Mouse (Mus musculus) embryonic facial prominence, embryonic 14.5 days (tissue): ENCODE measurements around the gene Smim26. TPM values are rescaled to one million over a fixed set of nuclear protein-coding genes. Genes with fewer than 3 reads are reported as not detected.
"Not testable (repeated sequence)": the region's sequence is repeated elsewhere in the genome, so short reads cannot be mapped to it uniquely, and the experiment has no call there.

Experiments used
- ATAC-seq: fragments of 200-750 bp; cut with Nextera tagmentation; 2 replicates; pipeline ENCODE4 v1.8.0; 2017; ENCODE audit warnings: low read depth, moderate number of reproducible peaks, moderate TSS enrichment
- DNase-seq: peaks from one replicate; pipeline ENCODE4 v3.0.0-alpha.2; 2015; ENCODE audit warnings: low spot score
- H3K27ac ChIP-seq: fragments of 300-500 bp; sonication (generic); replicated peaks from 2 replicates; pipeline ENCODE4 v1.5.1; 2014; ENCODE audit warnings: low read depth, mild to moderate bottlenecking, low read length, moderate library complexity
- H3K27me3 ChIP-seq: fragments of 300-500 bp; sonication (generic); replicated peaks from 2 replicates; pipeline ENCODE4 v1.6.1; 2014; ENCODE audit warnings: low read length; ENCODE audit not compliant: control insufficient read depth, insufficient read depth
- H3K36me3 ChIP-seq: fragments of 300-500 bp; sonication (generic); 2 replicates; pipeline ENCODE4 v1.6.1; 2014; ENCODE audit warnings: low read length, mixed read lengths; ENCODE audit not compliant: control insufficient read depth, insufficient read depth
- H3K4me1 ChIP-seq: fragments of 300-500 bp; sonication (generic); 2 replicates; pipeline ENCODE4 v1.6.1; 2014; ENCODE audit warnings: antibody characterized with exemption, low read length; ENCODE audit not compliant: control insufficient read depth, insufficient read depth
- H3K4me2 ChIP-seq: fragments of 300-500 bp; sonication (generic); 2 replicates; pipeline ENCODE4 v1.6.1; 2014; ENCODE audit warnings: low read depth, mild to moderate bottlenecking, low read length, moderate library complexity, mixed read lengths
- H3K4me3 ChIP-seq: fragments of 300-500 bp; sonication (generic); 2 replicates; pipeline ENCODE4 v1.5.1; 2014; ENCODE audit warnings: low read depth, mild to moderate bottlenecking, low read length
- H3K9ac ChIP-seq: fragments of 300-500 bp; sonication (generic); 2 replicates; pipeline ENCODE4 v1.6.1; 2014; ENCODE audit warnings: low read depth, mild to moderate bottlenecking, low read length, moderate library complexity, mixed read lengths
- H3K9me3 ChIP-seq: fragments of 300-500 bp; sonication (generic); 2 replicates; pipeline ENCODE4 v1.6.1; 2016; ENCODE audit warnings: low read length; ENCODE audit not compliant: control insufficient read depth
- WGBS: fragments of 180-500 bp; shearing (Covaris S2); extraction: QIAGEN DNeasy Blood & Tissue Kit; methylation state at CpG from one replicate; pipeline ENCODE4 v1.1.7; 2014; 5-methylcytosine and 5-hydroxymethylcytosine counted together
- polyA plus RNA-seq: library from polyadenylated mRNA; unstranded; fragments of >200 nt; fragmentation: Nextera tagmentation; extraction: Ambion mirVana; gene quantifications from 2 replicates; pipeline ENCODE4 v1.2.1, GENCODE M21; 2014

Gene Smim26
- polyA plus RNA-seq, 1 experiment from 2014 or later = 44.4 TPM

DNA sequence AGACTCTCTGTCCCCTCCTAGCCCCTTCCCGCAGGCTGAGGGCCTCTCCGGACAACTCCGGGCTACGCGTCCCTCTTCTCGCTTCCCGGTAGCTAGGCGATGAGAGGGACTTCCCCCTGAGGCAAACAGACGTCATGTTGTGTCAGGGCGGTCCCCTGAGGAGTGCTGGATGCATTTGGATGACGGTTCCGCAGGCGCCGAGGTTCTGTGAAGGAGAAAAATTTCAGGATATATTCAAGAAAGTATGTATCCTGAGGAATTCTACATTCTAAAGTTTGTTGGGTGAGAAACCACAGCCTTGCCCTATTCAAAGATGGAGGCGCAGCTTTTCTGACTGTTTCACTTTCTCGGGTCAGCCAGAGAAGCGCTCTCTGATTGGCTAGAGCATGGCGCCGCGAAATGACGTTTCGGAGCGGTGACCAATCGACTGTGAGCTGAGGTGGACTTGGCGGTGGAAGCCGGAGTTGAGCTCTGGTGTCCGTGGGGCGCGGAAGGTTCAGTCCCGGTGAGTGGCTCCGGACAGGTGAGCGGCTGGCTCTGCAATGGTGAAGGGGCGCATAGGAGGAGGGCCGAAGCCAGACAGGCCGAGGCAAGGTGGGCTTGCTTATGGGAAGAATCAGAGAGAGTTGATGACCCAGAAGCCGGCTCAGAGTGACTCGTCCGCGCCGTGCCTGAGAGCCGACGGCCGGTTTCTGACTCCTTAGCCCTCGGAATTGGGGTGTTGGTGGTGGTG is 37.9 kb upstream of the Smim26 start, which contains the start of gene Sec23b:
Gene Sec23b (plus strand): TSS at position 410 of the 733 bp plus-strand sequence.
- peak within 1 kb of the TSS; percentile 79 for H3K9ac ChIP-seq
- peak within 1 kb of the TSS; percentile 67 for H3K4me3 ChIP-seq
- H3K36me3 ChIP-seq = peaks cover 14% of the 10 kb centered on the region; the same call in 1 of the 2 replicates
- H3K4me2 ChIP-seq = peak within 1 kb of the TSS; percentile 68
- DNase-seq (peak; percentile 98), ATAC-seq (peak; percentile 98)
- peaks cover 8% of the 10 kb centered on the region for H3K4me1 ChIP-seq
- peak within 1 kb of the TSS; percentile 95 for H3K27ac ChIP-seq
- no peaks in the 10 kb centered on the region for H3K9me3 ChIP-seq
- H3K27me3 ChIP-seq = no peaks in the 10 kb centered on the region
- 1% methylated on average over 44 of the region's 44 CpGs for WGBS

GRCm38 (mm10) chr2:144588723-144589122 is 5.1 kb upstream of the Smim26 start:
- H3K27ac ChIP-seq = no peak overlapping the region
- H3K36me3 ChIP-seq = peaks cover 62% of the 10 kb centered on the region
- H3K27me3 ChIP-seq = no peaks in the 10 kb centered on the region
- H3K4me2 ChIP-seq = no peak overlapping the region
- no peak overlapping the region for H3K4me3 ChIP-seq
- no peak for ATAC-seq
- no peak for DNase-seq
- 0 out of 2 replicates have a peak, but pooled peaks cover 4% of the 10 kb centered on the region for H3K9me3 ChIP-seq
- H3K4me1 ChIP-seq = no peaks in the 10 kb centered on the region
- no peak overlapping the region for H3K9ac ChIP-seq
- WGBS = 80% methylated on average over 4 of the region's 4 CpGs

- not testable (repeated sequence) for DNase-seq, H3K27me3 ChIP-seq, H3K4me1 ChIP-seq, H3K27ac ChIP-seq, H3K4me2 ChIP-seq, H3K9me3 ChIP-seq, H3K9ac ChIP-seq, ATAC-seq, H3K4me3 ChIP-seq
- WGBS = 61% methylated on average over 8 of the region's 8 CpGs
- peaks cover 22% of the 10 kb centered on the region for H3K36me3 ChIP-seq
Observed at GRCm38 (mm10) chr2:144593036-144593435, 818 bp upstream of the Smim26 start.

DNA sequence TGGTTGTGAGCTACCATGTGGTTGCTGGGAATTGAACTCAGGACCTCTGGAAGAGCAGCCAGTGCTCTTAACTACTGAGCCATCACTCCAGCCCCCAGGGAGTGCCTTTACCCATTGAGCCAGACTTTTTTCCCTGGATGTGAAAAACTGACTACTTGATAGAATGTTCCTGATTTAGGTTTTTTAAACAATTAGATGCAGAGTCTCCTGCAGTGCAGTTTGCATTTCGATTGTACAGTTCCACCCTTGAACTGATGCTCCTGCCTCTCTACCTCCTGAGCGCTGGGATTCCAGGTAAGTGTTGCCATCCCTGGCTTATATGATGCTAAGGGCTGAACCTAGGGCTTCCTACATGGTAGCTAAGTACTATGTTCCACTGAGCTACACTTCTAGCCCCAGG is 4.2 kb downstream of the Smim26 start:
- Histone ChIP-seq H3K4me3 (no peak overlapping the region), H3K4me2 (no peak overlapping the region), H3K4me1 (peaks cover 6% of the 10 kb centered on the region), H3K9ac (no peak overlapping the region), H3K27ac (no peak overlapping the region), H3K36me3 (no peaks in the 10 kb centered on the region), H3K27me3 (no peaks in the 10 kb centered on the region), H3K9me3 (no peaks in the 10 kb centered on the region)
- ATAC-seq = no peak
- no peak for DNase-seq
- WGBS = 75% methylated on average over 2 of the region's 2 CpGs

GRCm38 (mm10) chr2:144599831-144600687 is 6.2 kb downstream of the Smim26 start, which contains the start of gene Dtd1:
TSS of gene Dtd1 (plus strand) at chr2:144599897.
- Histone ChIP-seq H3K36me3 (no peaks in the 10 kb centered on the region), H3K4me1 (no peaks in the 10 kb centered on the region), H3K4me2 (peak within 1 kb of the TSS; percentile 60), H3K27ac (peak within 1 kb of the TSS; percentile 68; the same call in 1 of the 2 replicates), H3K4me3 (peak within 1 kb of the TSS; percentile 68), H3K9me3 (no peaks in the 10 kb centered on the region), H3K27me3 (no peaks in the 10 kb centered on the region), H3K9ac (peak within 1 kb of the TSS; percentile 86)
- DNase-seq = peak; percentile 92
- peak; percentile 96 for ATAC-seq
- 2% methylated on average over 26 of the region's 50 CpGs for WGBS

DNA sequence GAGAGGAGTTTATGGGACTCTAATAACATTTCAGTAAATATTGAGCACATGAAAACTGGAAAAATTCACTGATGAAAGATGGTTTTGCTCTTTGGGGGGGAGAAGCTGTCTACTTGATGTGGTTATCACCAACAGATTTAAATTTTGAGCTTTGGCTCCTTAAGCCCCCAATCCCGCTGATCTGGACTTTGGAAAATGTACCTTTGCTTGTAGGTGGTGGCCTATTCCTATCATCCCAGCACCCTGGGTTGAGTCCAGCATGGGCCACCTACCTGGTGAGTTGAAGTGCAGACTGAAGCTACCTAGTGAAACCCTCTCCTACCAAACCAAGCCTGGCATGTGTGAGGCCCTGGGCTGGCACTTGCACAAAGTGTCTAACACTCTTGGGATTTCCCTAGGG is 7.7 kb downstream of the Smim26 start:
- ATAC-seq (no peak), DNase-seq (no peak)
- Histone ChIP-seq H3K4me2 (no peak overlapping the region), H3K9me3 (no peaks in the 10 kb centered on the region), H3K27me3 (no peaks in the 10 kb centered on the region), H3K27ac (no peak overlapping the region), H3K4me1 (no peaks in the 10 kb centered on the region), H3K9ac (no peak overlapping the region), H3K4me3 (no peak overlapping the region), H3K36me3 (no peaks in the 10 kb centered on the region)
- 82% methylated on average over 1 of the region's 1 CpGs for WGBS

DNA sequence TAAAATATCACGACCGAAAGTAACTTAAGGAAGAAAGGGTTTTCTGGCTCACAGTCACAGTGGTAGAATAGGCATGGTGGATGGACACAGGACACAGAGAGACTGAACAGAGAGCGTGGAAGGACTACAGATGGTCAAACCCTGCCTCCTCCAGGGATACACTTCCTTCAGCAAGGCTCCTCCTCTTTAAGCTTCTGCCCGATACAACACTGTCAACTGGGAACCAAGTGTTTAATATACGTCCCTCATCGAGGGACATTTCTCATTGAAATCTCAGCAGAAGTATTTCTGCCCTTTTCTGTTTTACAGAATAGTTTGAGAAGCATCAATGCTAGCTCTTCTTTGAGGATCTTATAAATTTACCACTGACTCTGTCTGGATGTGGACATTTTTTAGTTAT is 20.1 kb downstream of the Smim26 start:
- H3K36me3 ChIP-seq = no peaks in the 10 kb centered on the region
- no peaks in the 10 kb centered on the region for H3K4me1 ChIP-seq
- H3K9ac ChIP-seq = no peak overlapping the region
- H3K4me2 ChIP-seq = no peak overlapping the region
- H3K4me3 ChIP-seq = no peak overlapping the region
- no peak overlapping the region for H3K27ac ChIP-seq
- ATAC-seq (no peak), DNase-seq (no peak)
- peaks cover 5% of the 10 kb centered on the region; the same call in 1 of the 2 replicates for H3K9me3 ChIP-seq
- 89% methylated on average over 6 of the region's 6 CpGs for WGBS
- H3K27me3 ChIP-seq = no peaks in the 10 kb centered on the region

- 89% methylated on average over 16 of the region's 16 CpGs for WGBS
- no peak for ATAC-seq
Observed at GRCm38 (mm10) chr2:144617074-144617874, 23.4 kb downstream of the Smim26 start.

More at GRCm38 (mm10) chr2:144617074-144617874, 23.4 kb downstream of the Smim26 start:
- Histone ChIP-seq H3K27ac (no peak overlapping the region), H3K36me3 (no peaks in the 10 kb centered on the region), H3K27me3 (no peaks in the 10 kb centered on the region), H3K4me3 (no peak overlapping the region), H3K4me1 (no peaks in the 10 kb centered on the region), H3K9me3 (no peaks in the 10 kb centered on the region), H3K4me2 (no peak overlapping the region), H3K9ac (no peak overlapping the region)
- DNase-seq = no peak
